Mouse (Mus musculus): ENCODE measurements around the gene Nr2f2. TPM values are rescaled to one million over a fixed set of nuclear protein-coding genes. Genes with fewer than 3 reads are reported as not detected.
A peak's percentile ranks its signal among the peaks of the same experiment; 100 is the strongest.

The Nr2f2 gene
- polyA plus RNA-seq, 1 experiment from 2014 or later, result 55.5 TPM

DNA sequence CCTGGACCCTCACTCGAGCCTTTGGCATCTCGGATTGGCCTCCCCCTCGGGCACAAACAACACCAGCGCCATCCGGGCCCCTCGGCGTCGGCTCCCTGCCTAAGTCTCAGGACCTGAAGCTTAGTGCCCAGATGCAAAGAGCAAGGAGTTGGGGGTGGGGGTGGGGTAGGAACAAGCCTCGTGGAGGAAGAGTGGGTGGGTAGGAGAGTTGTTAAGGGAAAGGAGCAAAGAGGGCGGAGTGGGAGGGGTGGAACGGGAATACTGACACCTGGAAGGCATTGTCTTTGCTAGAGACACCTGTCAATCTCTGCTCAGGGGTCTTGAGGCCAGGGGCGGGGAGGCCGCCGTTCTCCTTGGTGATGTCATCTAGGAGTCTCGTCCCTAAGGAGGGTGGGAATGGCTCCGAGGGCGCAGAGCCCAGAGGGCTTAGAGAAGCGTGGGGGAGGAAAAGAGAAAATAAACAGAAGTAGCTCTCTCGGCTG lies 35.7 kb downstream of the Nr2f2 start:
- peak overlapping the region; percentile 67 for H3K4me2 ChIP-seq (ENCODE audit: low read depth, low read length)
- peaks cover 7% of the 10 kb centered on the region; the same call in 1 of the 2 replicates for H3K4me1 ChIP-seq (ENCODE audit: control insufficient read depth, insufficient read depth, low read length)
- ATAC-seq (ENCODE audit: low read depth) (no peak; the same call in 1 of the 2 replicates), DNase-seq (ENCODE audit: low spot score) (no peak)
- no peaks in the 10 kb centered on the region for H3K9me3 ChIP-seq (ENCODE audit: control insufficient read depth, low read length)
- no peaks in the 10 kb centered on the region for H3K36me3 ChIP-seq (ENCODE audit: control insufficient read depth, insufficient read depth, low read length)
- H3K4me3 ChIP-seq (ENCODE audit: low read depth, low read length), result peak overlapping the region; percentile 43
- WGBS, result 0% methylated on average over 19 of the region's 19 CpGs
- no peak overlapping the region for H3K27ac ChIP-seq (replicated peaks; ENCODE audit: low read depth, low read length)
- no peak overlapping the region for H3K9ac ChIP-seq (ENCODE audit: low read depth, low read length)
- peaks cover 95% of the 10 kb centered on the region for H3K27me3 ChIP-seq (replicated peaks; ENCODE audit: control insufficient read depth, insufficient read depth, low read length)

DNA sequence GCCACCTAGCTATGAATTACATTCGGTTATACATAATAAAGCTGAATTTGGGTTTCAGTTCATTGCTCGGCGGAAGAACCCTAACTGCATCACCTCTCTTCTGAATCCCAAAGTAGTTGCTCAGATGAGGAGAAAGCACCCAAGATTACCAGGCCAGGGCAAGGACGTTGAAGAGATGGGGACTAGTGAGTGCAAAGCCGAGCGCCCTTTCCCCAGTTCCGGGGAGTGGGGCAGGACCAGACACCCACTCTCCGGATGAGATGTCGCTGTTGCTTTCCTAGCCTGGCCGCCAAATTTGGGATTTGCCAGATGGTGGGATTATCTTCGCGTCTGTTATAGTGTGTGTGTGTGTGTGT lies 36.4 kb downstream of the Nr2f2 start:
- DNase-seq (ENCODE audit: low spot score), result no peak
- peaks cover 93% of the 10 kb centered on the region for H3K27me3 ChIP-seq (replicated peaks; ENCODE audit: control insufficient read depth, insufficient read depth, low read length)
- ATAC-seq (ENCODE audit: low read depth), result no peak

DNA sequence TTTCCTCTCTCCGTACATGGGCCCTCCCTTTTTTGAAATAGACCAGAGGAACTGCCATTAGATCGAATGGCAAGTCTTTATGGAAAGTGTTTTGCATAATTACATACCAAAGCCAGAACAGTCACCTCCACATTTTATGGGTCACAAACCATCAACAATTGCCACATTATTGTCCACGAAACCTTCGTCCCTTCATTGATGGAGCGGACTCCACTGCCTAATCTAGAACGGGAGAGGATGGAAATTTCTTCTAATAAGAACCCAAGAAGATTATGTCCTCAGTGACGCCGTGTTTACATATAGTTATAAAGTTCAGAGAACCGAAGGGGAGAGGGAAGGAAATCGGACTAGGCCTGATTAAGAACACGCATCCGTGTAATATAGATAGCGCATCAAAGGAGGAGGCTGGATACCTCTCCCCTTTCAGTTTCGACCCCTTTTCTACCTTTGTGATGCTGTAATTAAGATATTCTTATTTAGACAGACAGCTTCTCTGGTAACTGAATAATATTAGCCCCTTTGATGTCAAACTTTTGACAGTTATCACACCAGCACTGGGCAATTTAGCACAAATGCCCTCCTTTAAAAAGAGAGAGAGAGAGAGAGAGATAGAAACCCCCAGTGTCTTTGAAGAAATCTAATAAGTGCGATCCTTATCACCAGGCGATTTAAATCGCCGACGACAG lies 36.9 kb downstream of the Nr2f2 start:
- no peak overlapping the region for H3K4me2 ChIP-seq (ENCODE audit: low read depth, low read length)
- no peak overlapping the region for H3K4me3 ChIP-seq (ENCODE audit: low read depth, low read length)
- peaks cover 94% of the 10 kb centered on the region for H3K27me3 ChIP-seq (replicated peaks; ENCODE audit: control insufficient read depth, insufficient read depth, low read length)

More for the DNA sequence above, 36.4 kb downstream of the Nr2f2 start:
- no peak overlapping the region for H3K27ac ChIP-seq (replicated peaks; ENCODE audit: low read depth, low read length)
- no peak overlapping the region for H3K4me3 ChIP-seq (ENCODE audit: low read depth, low read length)
- 6% methylated on average over 12 of the region's 12 CpGs for WGBS
- 0 out of 2 replicates have a peak overlapping the region, but pooled peaks have one; percentile 67 for H3K4me2 ChIP-seq (ENCODE audit: low read depth, low read length)
- H3K9ac ChIP-seq (ENCODE audit: low read depth, low read length), result no peak overlapping the region
- peaks cover 7% of the 10 kb centered on the region; the same call in 1 of the 2 replicates for H3K4me1 ChIP-seq (ENCODE audit: control insufficient read depth, insufficient read depth, low read length)
- H3K9me3 ChIP-seq (ENCODE audit: control insufficient read depth, low read length), result no peaks in the 10 kb centered on the region
- H3K36me3 ChIP-seq (ENCODE audit: control insufficient read depth, insufficient read depth, low read length), result no peaks in the 10 kb centered on the region

DNA sequence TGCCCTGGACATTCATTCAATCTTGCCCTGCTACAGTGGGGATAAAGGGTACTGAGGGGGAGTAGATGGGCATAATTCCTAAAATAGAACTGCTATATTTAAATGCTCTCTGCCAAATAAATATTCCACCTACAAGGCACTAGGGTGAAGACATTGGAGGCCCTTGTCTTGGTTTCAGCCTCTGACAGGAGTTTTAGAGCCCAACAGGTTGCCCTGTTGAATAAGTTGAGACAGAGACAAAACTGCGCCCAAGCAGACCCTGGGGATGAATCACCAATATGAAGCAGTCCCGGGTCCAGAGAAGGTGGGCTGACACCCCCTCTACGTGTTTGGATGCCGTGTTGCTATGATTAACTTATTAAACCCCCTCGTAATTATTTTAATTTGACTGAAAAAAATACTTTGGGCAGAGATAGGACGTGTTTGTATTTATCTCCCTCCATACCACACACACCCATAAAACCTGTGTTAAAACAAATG lies 37.5 kb downstream of the Nr2f2 start:
- DNase-seq (ENCODE audit: low spot score), result no peak
- WGBS, result 22% methylated on average over 6 of the region's 6 CpGs
- Histone ChIP-seq H3K27me3 (replicated peaks; ENCODE audit: control insufficient read depth, insufficient read depth, low read length) (peaks cover 95% of the 10 kb centered on the region), H3K4me1 (ENCODE audit: control insufficient read depth, insufficient read depth, low read length) (peaks cover 3% of the 10 kb centered on the region; the same call in 1 of the 2 replicates), H3K9me3 (ENCODE audit: control insufficient read depth, low read length) (no peaks in the 10 kb centered on the region), H3K27ac (replicated peaks; ENCODE audit: low read depth, low read length) (no peak overlapping the region), H3K4me2 (ENCODE audit: low read depth, low read length) (no peak overlapping the region), H3K9ac (ENCODE audit: low read depth, low read length) (no peak overlapping the region), H3K4me3 (ENCODE audit: low read depth, low read length) (no peak overlapping the region), H3K36me3 (ENCODE audit: control insufficient read depth, insufficient read depth, low read length) (no peaks in the 10 kb centered on the region)
- no peak for ATAC-seq (ENCODE audit: low read depth)

More for the DNA sequence above, 36.9 kb downstream of the Nr2f2 start:
- Histone ChIP-seq H3K9ac (ENCODE audit: low read depth, low read length) (no peak overlapping the region), H3K9me3 (ENCODE audit: control insufficient read depth, low read length) (no peaks in the 10 kb centered on the region), H3K36me3 (ENCODE audit: control insufficient read depth, insufficient read depth, low read length) (no peaks in the 10 kb centered on the region), H3K27ac (replicated peaks; ENCODE audit: low read depth, low read length) (no peak overlapping the region), H3K4me1 (ENCODE audit: control insufficient read depth, insufficient read depth, low read length) (peaks cover 6% of the 10 kb centered on the region; the same call in 1 of the 2 replicates)
- 16% methylated on average over 19 of the region's 19 CpGs for WGBS
- ATAC-seq (ENCODE audit: low read depth) (no peak), DNase-seq (ENCODE audit: low spot score) (no peak)

DNA sequence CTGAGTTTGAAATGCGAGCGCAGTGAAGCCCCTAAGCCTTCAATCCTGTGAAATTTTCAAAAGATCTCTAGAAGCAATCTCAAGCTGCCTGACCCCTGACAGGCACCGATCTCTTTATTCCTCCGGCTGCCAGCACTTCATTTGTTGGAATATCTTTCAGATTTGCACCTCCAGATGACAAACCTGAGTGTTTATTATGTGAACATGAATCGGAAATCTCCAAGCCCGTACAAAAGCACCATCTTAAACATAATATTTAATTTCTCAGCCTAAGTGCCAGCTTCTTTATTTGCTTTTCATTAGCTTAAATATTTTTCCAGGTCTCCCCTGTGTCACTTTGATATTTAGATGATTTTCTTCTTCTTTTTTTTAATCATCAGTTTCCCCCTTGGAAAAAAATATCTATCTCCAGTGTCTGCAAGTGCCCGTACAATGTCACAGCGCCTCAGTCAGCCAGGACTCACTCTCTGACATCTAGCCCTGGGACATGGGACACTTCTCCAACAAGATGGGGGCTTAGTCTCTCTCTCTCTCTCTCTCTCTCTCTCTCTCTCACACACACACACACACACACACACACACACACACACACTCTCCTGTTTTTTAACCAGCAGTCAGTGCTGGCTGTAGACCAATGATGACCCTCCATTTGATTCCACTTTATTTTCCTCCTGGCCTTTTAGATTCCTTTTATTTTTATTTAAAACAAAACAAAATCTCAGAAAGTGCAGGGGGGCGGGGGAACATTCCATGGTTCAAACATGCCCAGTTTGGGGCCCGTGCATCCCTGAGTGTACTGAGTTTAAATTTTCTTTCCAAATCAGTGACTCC lies 38.1 kb downstream of the Nr2f2 start:
- Histone ChIP-seq H3K4me3 (ENCODE audit: low read depth, low read length) (no peak overlapping the region), H3K27ac (replicated peaks; ENCODE audit: low read depth, low read length) (no peak overlapping the region), H3K9me3 (ENCODE audit: control insufficient read depth, low read length) (no peaks in the 10 kb centered on the region), H3K4me1 (ENCODE audit: control insufficient read depth, insufficient read depth, low read length) (peaks cover 3% of the 10 kb centered on the region; the same call in 1 of the 2 replicates), H3K4me2 (ENCODE audit: low read depth, low read length) (no peak overlapping the region), H3K36me3 (ENCODE audit: control insufficient read depth, insufficient read depth, low read length) (no peaks in the 10 kb centered on the region), H3K27me3 (replicated peaks; ENCODE audit: control insufficient read depth, insufficient read depth, low read length) (peaks cover 95% of the 10 kb centered on the region), H3K9ac (ENCODE audit: low read depth, low read length) (no peak overlapping the region)
- 14% methylated on average over 10 of the region's 10 CpGs for WGBS
- DNase-seq (ENCODE audit: low spot score), result no peak
- ATAC-seq (ENCODE audit: low read depth), result no peak

DNA sequence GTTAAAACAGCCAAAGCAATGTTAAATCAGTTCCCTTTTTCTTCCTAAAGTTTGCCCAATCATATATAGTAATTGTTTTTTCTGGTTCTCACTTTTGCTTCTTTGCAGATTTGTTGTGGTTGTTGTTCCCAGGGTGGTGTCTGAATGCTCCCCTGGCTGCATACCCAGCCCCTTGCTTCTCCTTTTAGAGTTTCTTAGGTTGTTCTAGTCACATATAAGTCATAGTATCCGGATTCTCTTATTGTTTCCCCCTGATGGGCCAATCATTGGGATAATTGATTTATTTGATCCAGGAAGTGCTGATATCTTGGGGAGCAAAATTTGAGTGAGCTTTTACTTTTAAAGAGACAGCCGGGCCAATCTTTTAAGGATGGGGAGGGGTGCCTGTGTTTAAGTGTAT lies 39.3 kb downstream of the Nr2f2 start:
- no peak overlapping the region for H3K4me2 ChIP-seq (ENCODE audit: low read depth, low read length)
- no peaks in the 10 kb centered on the region for H3K9me3 ChIP-seq (ENCODE audit: control insufficient read depth, low read length)
- DNase-seq (ENCODE audit: low spot score), result no peak
- peaks cover 3% of the 10 kb centered on the region; the same call in 1 of the 2 replicates for H3K4me1 ChIP-seq (ENCODE audit: control insufficient read depth, insufficient read depth, low read length)
- no peak overlapping the region for H3K4me3 ChIP-seq (ENCODE audit: low read depth, low read length)
- ATAC-seq (ENCODE audit: low read depth), result no peak
- 18% methylated on average over 2 of the region's 2 CpGs for WGBS
- no peak overlapping the region for H3K9ac ChIP-seq (ENCODE audit: low read depth, low read length)
- peaks cover 95% of the 10 kb centered on the region for H3K27me3 ChIP-seq (replicated peaks; ENCODE audit: control insufficient read depth, insufficient read depth, low read length)
- no peak overlapping the region for H3K27ac ChIP-seq (replicated peaks; ENCODE audit: low read depth, low read length)
- no peaks in the 10 kb centered on the region for H3K36me3 ChIP-seq (ENCODE audit: control insufficient read depth, insufficient read depth, low read length)

DNA sequence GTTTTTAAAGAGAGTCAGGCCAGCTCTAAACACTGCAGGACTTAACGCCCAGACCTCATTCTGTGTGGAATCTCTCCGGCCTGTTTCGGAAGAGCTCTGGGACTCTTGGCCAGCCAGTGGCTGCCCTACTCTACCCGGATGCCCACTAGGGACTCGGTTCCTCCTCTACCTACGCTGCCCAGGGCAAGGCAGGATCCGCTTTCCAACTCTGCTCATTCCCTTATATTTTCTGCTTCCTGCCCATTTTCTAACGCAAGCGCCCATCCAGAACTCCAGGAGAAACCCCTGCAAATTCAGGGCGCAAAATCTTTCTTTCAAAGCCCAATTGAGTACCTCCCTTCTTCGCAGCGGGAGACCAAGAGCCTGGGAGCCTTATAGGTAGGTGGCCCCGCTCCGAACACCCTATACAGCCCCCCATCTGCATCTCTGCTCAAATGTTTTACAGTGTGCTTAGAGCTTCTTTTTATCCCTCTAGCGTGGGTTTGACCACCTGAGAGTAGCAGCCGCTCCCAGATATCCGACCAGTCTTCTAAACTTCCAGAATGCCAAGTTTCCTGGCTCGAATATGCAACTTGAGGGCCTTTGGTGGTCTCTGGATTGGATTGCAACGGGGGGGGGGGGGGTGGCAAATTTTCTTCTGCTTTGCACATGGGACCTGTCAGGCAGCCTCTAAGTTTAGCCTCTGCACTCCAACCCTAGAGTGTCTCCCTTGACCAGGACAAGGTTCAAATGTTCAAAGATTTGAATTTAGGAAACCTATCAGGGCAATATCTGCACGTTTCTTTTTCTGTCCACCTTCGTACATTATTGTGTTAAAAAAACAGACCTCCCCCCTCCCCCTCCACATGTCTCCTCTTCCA lies 40.1 kb downstream of the Nr2f2 start:
- peaks cover 95% of the 10 kb centered on the region for H3K27me3 ChIP-seq (replicated peaks; ENCODE audit: control insufficient read depth, insufficient read depth, low read length)
- no peaks in the 10 kb centered on the region for H3K36me3 ChIP-seq (ENCODE audit: control insufficient read depth, insufficient read depth, low read length)
- peaks cover 3% of the 10 kb centered on the region; the same call in 1 of the 2 replicates for H3K4me1 ChIP-seq (ENCODE audit: control insufficient read depth, insufficient read depth, low read length)
- H3K4me2 ChIP-seq (ENCODE audit: low read depth, low read length), result no peak overlapping the region
- WGBS, result 3% methylated on average over 21 of the region's 21 CpGs
- H3K27ac ChIP-seq (replicated peaks; ENCODE audit: low read depth, low read length), result no peak overlapping the region
- no peak overlapping the region for H3K9ac ChIP-seq (ENCODE audit: low read depth, low read length)
- ATAC-seq (ENCODE audit: low read depth), result no peak
- no peak for DNase-seq (ENCODE audit: low spot score)
- H3K4me3 ChIP-seq (ENCODE audit: low read depth, low read length), result no peak overlapping the region
- H3K9me3 ChIP-seq (ENCODE audit: control insufficient read depth, low read length), result no peaks in the 10 kb centered on the region

DNA sequence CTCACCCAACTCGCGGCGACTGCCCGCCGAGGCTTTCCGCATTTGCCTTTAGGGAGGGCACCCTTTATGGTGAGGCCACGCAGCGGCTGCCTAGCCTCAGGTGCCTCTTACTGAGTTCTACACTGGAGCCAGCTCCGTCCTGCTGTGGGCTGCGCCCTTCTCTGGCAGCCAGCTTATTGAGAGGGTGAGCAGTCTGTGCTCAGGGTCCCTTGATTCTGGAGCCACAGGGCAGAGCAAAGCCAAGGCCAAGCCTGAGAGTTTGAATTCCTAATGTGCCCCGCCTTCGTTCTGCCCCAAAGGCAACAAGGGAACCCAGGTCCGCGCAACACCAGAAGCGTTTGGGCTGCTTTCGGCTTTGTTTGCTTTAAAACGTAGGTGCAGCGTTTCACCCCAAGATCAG lies 41.2 kb downstream of the Nr2f2 start:
- Histone ChIP-seq H3K4me1 (ENCODE audit: control insufficient read depth, insufficient read depth, low read length) (no peaks in the 10 kb centered on the region), H3K36me3 (ENCODE audit: control insufficient read depth, insufficient read depth, low read length) (no peaks in the 10 kb centered on the region), H3K9me3 (ENCODE audit: control insufficient read depth, low read length) (no peaks in the 10 kb centered on the region), H3K4me2 (ENCODE audit: low read depth, low read length) (peak overlapping the region; percentile 16; the same call in 1 of the 2 replicates), H3K9ac (ENCODE audit: low read depth, low read length) (no peak overlapping the region), H3K4me3 (ENCODE audit: low read depth, low read length) (no peak overlapping the region), H3K27ac (replicated peaks; ENCODE audit: low read depth, low read length) (no peak overlapping the region), H3K27me3 (replicated peaks; ENCODE audit: control insufficient read depth, insufficient read depth, low read length) (peaks cover 91% of the 10 kb centered on the region)
- DNase-seq (ENCODE audit: low spot score) (no peak), ATAC-seq (ENCODE audit: low read depth) (no peak)
- 3% methylated on average over 18 of the region's 18 CpGs for WGBS
